Mouse (Mus musculus): ENCODE data around the gene Cryzl1.

The Cryzl1 gene

DNA sequence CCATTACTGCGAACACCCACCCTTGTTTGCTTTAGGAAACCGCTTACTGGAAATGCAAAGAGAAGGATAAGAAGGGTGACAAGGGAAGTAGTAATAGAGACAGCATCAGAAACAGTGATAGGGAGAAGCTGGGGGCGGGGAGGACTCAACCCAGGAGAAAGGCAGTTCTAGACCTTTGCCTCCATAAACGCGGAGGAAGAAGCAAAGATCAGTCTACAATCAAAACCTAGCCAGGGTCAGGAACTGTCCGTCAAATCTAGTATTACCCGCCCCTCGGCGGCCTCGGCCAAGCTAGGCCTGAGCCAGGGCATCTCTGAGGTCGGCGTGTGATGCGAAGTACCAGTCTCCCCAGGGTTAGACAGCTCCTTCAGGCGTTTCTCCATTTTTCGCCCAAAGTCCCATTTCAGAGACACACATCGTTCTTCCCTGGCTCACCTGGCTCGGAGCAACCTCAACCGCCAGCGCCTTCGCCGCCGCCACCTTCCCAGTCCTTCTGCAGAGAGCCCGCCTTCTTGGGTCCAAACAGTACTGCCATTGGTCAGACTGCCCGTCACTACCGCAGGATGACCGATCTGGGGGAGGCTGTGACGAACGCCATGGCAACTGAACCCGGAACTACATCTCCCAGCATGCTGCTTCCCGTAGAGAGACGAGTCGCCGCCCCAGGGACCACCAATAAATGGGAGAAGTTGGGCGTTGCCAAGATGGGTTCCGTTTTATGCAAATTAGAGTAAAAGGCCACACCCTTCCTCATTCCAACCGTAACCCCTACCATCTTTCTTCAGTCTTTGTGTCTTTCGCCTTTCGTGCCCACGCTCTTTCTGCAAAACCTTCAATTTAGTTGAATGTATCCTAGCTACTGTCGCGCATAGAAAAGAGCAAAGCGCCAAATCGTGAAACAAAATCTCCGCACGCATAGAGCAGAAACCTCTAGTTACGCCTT is at the start of gene Cryzl1:
TSS of gene Cryzl1 (minus strand) at position 853 of the 943 bp plus-strand sequence.
- DNase-seq (ENCODE audit: low spot score): peak; percentile 100

DNA sequence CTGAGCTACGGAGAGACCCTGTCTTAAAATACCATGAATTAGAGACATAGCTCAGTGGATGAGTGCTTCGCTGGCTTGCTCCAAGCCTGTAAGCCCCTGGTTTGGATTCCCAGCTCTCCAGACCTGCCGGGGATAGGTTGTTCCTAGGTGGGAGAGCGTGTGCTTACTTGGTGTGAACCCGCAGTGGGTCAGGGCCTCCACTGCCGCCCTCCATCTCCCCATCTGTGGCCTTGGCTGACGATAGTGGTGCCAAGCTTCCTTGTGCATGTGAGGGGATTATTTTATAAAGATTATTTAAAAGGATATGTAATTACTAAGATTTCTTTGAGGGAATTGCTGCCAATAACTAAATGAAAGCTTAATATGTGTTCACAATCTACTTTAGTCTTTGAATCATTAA is 43.8 kb upstream of the Cryzl1 start:
- DNase-seq (ENCODE audit: low spot score): no peak

GRCm38 (mm10) chr16:91771334-91771733 is 42.6 kb upstream of the Cryzl1 start:
- no peak for DNase-seq (ENCODE audit: low spot score)

GRCm38 (mm10) chr16:91770662-91771061 is 41.9 kb upstream of the Cryzl1 start:
- no peak for DNase-seq (ENCODE audit: low spot score)

- no peak for DNase-seq (ENCODE audit: low spot score)
Measured at GRCm38 (mm10) chr16:91769911-91770310, 41.1 kb upstream of the Cryzl1 start.

- no peak for DNase-seq (ENCODE audit: low spot score)
Measured at GRCm38 (mm10) chr16:91768586-91768985, 39.8 kb upstream of the Cryzl1 start.

DNA sequence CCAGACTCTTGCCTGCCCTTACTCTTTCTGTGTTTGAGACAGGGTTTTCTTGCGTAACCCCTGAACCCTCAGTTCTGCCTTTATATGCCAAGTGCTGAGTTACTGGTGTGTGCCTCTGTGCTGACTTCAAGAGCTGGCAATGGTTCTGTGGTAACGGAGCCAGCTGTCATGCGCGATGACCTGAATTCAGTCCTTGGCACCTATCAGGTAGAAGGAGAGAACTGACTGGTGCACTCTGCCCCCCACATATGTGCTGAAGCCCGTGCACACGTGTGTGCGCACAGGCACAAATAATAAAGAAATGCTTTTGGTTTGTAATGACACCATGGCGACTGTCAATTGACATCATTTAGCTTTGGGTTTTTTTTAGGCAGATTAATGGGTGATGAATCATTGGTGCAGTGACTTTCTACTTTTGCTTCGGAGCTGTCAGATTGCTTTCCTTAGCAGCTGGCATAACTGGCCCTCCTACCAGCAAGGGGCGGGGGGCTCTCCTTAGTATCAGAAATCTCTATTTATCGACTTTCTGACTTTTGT is 38.5 kb upstream of the Cryzl1 start:
- peak; percentile 72 for DNase-seq (ENCODE audit: low spot score)

- DNase-seq (ENCODE audit: low spot score): no peak
Measured at GRCm38 (mm10) chr16:91765816-91766210, 37.0 kb upstream of the Cryzl1 start.

GRCm38 (mm10) chr16:91765121-91765815 is 36.5 kb upstream of the Cryzl1 start:
- DNase-seq (ENCODE audit: low spot score): no peak

DNA sequence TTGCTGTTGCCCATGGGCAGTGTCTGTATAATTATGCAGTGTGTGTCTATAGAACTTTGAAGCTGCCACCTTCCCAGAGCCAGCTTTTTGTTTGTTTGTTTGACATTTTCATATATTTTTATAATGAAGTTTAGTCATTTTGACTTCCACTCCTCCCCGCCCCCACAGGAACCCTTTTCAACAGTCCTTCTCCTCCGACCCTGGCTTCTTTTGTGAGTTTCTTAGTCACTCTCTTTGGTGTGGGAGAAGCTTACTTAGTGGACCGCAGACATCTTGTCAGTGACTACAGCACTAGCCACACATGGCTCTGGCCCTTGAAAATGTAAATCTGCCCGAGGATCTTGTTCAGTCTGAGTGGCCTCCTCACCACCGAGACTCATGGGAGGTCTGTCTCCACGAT is 35.6 kb upstream of the Cryzl1 start:
- DNase-seq (ENCODE audit: low spot score): no peak

DNA sequence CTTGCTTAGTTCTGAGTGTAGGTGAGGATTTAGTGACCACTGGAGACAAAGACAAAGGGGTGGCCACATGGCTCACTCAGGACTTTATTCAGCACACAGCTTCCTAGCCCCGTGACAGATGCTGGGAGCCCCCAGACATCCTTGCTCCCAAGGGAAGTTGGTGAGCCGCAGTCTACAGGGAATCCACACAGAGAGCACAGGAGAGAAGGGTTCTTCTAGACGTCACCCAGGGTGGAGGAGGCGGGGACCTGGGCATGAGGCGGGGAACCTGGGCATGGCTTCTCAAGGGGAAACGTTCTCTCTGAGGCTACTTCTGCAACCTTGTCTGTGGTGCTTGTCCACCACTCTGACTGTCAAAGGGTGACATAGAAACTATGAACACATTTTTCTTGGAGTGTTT is 35.2 kb upstream of the Cryzl1 start:
- no peak for DNase-seq (ENCODE audit: low spot score)

DNA sequence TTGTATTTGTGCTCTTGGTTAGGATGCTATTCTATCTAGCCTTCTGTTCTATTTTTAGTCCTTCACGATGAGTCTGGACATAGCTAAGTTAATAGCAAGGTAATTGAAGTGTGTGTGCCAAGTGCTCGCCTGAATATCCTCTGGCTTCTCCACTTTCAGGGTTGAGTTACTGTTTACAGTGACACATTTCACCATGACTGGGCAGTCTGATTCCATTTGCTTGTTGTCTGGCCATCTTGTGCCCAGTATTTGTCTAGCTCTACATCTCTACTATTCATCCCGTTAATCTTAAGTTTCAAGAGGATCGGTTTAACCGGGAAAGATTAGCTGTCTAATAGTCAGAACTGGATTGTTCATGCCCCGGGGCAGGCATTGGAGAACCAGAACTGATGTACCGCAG is 33.7 kb upstream of the Cryzl1 start:
- DNase-seq (ENCODE audit: low spot score): no peak

GRCm38 (mm10) chr16:91761761-91762160 is 33.0 kb upstream of the Cryzl1 start:
- no peak for DNase-seq (ENCODE audit: low spot score)

- no peak for DNase-seq (ENCODE audit: low spot score)
Measured at GRCm38 (mm10) chr16:91761202-91761601, 32.4 kb upstream of the Cryzl1 start.

DNA sequence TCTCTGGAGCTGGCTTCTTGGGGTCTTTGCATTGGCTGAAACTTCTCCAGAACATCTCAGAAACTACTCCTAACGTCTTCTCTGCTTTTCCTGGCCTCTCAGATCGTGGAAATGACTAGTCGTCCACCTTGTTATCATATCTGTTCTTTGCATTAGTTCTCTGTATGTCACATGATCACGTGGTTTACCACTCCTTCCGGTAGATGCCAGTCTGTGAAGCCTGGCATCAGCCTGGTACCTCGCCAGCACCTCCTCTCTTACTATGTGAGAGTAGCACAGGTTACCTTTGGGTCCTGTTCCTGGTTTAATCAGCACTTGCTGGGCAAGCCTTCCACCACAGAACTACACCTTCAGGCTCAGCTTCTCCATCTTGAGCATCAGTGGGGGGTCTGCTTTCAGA is 26.2 kb upstream of the Cryzl1 start:
- DNase-seq (ENCODE audit: low spot score): no peak

DNA sequence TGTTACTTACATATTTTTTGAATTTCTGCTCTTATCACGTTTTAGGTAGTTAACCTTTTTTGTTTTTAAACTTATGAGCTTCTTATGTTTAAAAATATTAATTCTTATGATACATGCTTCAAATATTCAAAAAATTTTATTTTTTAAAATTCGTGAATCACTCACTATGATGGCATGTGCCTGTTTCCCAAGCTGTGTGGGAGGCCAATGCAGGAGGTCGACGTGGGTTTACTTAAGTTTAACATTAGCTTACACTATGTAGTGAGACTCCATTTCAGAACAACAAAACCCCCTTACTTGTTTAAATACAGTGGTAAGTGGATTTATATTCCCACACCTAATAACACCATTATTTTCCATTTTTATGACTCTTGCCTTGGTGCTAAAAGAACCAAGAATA is 24.8 kb upstream of the Cryzl1 start:
- no peak for DNase-seq (ENCODE audit: low spot score)

DNA sequence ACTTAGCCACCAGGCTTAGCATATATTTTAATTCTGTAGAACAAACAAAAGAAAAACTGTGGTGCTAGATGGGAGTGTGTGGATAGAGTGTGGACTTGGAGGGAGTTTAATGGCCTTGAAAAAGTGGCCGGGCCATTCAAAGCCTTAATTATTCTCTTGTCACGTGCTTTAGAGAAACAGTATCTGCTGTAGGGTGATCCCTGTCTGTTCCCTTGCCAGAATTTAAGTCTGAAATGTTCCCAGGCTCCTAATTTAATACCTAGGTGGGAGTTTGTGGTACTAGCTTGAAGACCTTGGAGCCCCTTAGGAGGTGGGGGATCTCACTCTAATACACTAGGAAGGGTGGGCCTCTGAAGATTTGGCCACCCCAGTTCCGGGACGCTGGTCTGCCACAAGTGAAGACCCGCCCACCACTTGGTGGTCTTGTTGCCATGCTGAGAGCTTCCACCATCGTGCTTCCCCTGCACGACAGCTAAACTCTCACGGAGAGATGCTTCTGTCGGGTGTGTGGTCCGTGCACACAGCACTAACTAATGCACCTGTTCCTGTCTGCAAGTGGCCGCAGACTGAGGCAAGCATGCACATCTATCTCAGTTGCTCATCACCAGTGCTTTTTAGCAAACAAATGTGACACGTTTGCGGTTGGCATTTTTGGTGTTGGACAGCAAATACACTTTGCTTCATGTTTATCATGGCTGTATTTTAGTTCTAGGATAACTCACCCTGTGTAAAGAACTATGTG is 23.0 kb upstream of the Cryzl1 start:
- DNase-seq (ENCODE audit: low spot score): no peak

DNA sequence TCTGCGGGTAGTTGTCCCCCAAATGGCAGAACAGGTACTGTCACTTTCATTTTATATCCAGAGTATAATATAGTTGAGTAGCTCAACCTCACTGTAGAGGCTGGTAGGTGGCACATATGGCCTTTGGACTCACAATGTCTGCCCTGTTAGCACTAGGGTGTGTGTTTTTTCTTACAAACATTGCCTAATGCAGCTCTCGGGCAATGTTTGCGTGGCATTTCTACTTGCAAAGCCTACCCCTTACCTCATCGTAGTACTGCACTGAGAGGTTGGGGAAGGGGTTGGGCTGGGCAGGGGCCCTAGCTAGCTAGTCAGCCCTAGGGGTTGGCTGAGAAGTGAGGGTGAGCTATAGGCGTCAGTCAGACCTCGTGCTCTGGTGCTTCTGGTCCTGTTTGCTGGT is 18.8 kb upstream of the Cryzl1 start:
- no peak for DNase-seq (ENCODE audit: low spot score)

- peak; percentile 51 for DNase-seq (ENCODE audit: low spot score)
Measured at GRCm38 (mm10) chr16:91746101-91746950, 17.6 kb upstream of the Cryzl1 start.

DNA sequence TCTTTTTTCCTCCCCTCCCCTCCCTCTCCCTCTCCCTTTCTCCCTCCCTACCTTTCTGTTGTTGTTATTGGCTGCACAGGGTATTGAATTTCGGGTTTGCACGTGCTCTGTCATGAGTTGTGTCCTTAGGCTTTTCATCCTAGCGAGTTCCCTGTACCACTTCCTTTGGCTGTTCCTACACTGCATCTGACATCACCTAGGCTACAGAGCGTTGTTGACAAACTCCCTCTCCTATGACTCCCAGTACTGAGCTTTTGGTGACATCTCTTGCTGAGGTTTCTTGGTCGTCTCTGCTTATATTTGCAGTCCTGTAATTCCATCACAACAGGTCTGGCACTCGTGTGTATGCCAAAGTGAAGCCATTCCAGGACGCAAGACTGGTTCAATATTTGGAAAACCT is 14.3 kb upstream of the Cryzl1 start:
- DNase-seq (ENCODE audit: low spot score): no peak

DNA sequence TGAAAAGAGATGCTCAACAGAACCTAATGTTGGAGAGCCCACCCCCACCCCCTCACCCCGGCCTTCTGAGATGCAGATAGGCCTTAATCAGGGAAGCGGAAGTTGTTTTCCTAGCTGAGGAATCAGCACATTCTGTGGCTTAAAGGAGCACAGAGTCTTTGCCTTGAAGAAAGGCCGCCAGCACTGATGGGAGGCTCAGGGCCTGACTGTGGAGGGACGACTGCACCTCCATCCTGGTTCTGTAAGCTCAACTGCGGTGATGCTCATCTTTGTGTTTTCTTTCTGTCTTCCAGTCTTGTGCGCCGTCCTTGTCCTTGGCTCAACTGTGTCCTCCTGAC is 12.1 kb upstream of the Cryzl1 start:
- no peak for DNase-seq (ENCODE audit: low spot score)
